Mouse (Mus musculus): ENCODE data around the gene Ghrhr. TPM values are rescaled to one million over a fixed set of nuclear protein-coding genes. Genes with fewer than 3 reads are reported as not detected.

Gene Ghrhr
- total RNA-seq, 2 experiments from 2014 or later, result not detected

DNA sequence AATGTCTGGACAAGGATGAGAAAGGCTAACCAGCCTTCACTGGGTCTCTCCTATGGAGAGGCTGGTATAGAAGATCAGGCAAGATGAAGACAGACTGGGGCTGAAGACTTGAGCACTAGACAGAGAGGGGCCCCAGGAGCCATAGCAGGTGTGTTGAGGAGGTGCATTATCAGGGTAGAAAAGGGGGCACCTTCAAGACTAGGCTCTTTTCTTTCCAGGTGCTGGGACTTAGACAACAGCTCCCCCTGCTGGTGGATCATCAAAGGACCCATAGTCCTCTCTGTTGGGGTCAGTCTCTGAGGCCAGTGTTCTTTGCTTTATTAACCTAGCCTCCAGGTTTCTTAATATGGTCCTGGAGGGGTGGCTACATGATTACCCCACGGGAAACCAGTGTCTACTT is 7.8 kb downstream of the Ghrhr start:
- TF ChIP-seq CTCF (IDR thresholded peaks at IDR 0.05), result peak; percentile 92
- Histone ChIP-seq H3K4me3 (no peak overlapping the region), H3K27ac (no peak overlapping the region)
- intact Hi-C loops (cut with DNase I), result loop anchor here (1.0 kb wide), 1 partner anchor 151 kb away; no protein-coding TSS in a partner anchor
- DNase-seq (ENCODE audit: extremely low spot score in 1 of 2, low spot score in 2 of 2), result peak; percentile 55 to 59

DNA sequence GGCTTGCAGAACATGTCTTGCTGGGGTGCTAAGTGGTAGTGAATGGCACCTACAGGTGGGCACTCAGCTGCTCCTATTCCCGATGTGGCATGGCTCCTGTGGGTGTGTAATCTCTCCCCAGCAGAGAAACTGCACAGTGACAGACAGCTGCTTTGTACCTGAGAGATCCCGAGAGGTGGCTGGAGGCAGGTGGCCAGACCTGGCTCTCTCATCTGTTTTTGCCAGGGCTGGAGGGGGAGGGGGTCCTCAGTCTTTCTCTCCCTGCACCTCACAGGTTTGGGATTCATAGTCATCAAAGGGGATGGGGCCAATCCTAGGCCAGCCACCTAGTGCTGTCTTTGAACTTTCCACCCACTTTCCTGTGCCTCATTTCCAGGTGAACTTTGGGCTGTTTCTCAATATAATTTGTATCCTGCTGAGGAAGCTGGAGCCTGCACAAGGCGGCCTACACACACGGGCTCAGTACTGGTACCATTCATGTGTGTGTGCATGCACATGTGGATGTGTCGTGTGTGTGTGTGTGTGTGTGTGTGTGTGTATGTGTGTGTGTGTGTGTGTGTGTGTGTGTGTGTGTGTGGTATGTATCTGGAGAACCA is 8.4 kb downstream of the Ghrhr start:
- H3K4me3 ChIP-seq, result no peak overlapping the region
- no peak for TF ChIP-seq CTCF (IDR thresholded peaks at IDR 0.05)
- no peak for DNase-seq (ENCODE audit: extremely low spot score in 1 of 2, low spot score in 2 of 2)
- intact Hi-C loops (cut with DNase I), result loop anchor here (1.0 kb wide), 1 partner anchor 151 kb away; no protein-coding TSS in a partner anchor
- no peak overlapping the region for H3K27ac ChIP-seq

DNA sequence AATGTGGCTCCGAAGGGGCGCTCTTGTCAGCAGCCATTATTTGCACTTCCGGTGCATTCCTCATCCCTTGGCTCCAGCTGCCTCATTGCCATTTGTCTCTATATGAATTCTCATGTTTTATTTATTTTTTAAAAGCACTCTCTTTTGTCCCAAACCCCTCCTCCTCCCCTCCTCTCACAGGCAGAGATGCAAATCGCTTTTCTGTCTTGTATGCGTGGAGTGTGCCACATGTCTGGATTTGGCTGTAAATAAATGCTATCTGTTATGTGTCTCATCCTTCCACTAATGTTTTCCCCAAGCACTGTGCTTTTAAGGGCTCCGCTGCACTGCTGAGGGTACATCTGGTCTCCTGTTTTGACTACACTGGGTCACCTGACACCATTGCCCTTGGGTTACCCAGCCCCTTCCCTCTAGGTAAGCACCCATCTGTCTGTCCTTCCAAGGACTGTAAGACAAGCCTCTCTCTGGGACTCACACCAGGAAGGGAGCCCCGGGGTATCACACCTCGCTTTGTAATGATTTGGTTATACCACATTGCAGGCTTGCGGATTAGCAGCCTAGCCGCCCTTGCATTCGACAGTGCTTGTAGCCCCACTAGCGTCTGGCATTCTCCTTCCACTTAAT is 12.6 kb downstream of the Ghrhr start:
- intact Hi-C loops (cut with DNase I), result no loop called here
- H3K27ac ChIP-seq, result no peak overlapping the region
- no peak overlapping the region for H3K4me3 ChIP-seq
- no peak for TF ChIP-seq CTCF (IDR thresholded peaks at IDR 0.05)
- DNase-seq (ENCODE audit: extremely low spot score in 1 of 2, low spot score in 2 of 2), result peak in 1 of 2 experiments; percentile 14

DNA sequence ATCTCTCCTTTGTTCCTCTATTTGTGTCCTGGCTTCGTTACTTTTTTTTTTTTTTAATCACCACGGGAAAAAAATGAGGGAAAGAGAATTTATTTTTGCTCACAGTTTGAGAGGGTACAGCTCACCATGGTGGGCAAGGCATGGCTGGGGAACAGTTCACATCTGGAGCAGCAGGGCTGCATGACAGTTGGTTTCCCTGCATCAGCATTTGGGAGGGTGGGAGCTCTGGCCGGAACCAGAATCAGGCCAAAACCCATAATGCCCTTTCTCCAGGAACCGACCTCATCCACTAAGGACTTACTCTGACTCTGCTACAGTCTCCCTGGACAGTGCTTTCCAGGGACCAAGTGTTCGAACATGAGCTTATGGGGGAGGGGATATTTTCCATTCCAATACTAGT is 13.2 kb downstream of the Ghrhr start:
- H3K27ac ChIP-seq, result no peak overlapping the region
- intact Hi-C loops (cut with DNase I), result no loop called here
- no peak for DNase-seq (ENCODE audit: extremely low spot score in 1 of 2, low spot score in 2 of 2)
- H3K4me3 ChIP-seq, result no peak overlapping the region
- no peak for TF ChIP-seq CTCF (IDR thresholded peaks at IDR 0.05)

DNA sequence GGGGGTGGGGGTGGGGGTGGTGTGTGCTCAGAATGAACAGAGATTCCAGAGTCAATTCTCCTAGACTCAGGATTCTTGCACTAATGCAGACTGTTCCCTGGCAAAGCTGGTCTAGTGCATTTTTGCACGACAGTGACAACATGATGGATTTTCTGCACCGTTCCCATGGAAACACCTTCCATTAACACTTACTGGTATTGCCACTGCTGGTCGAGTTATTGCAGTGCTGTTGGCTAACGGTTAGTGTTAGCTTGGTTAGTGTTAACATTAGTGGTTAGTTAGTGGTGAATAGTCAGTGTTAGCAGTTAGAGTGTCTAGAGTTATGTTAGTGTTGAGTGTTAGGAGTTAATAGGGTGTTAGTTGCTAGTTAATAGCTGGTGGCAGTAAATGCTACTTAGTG is 15.7 kb downstream of the Ghrhr start:
- H3K4me3 ChIP-seq, result no peak overlapping the region
- TF ChIP-seq CTCF (IDR thresholded peaks at IDR 0.05), result no peak
- no peak overlapping the region for H3K27ac ChIP-seq
- intact Hi-C loops (cut with DNase I), result loop anchor here (1.0 to 10.0 kb wide), 4 partner anchors 113 to 653 kb away; no protein-coding TSS in a partner anchor
- DNase-seq (ENCODE audit: extremely low spot score in 1 of 2, low spot score in 2 of 2), result no peak

DNA sequence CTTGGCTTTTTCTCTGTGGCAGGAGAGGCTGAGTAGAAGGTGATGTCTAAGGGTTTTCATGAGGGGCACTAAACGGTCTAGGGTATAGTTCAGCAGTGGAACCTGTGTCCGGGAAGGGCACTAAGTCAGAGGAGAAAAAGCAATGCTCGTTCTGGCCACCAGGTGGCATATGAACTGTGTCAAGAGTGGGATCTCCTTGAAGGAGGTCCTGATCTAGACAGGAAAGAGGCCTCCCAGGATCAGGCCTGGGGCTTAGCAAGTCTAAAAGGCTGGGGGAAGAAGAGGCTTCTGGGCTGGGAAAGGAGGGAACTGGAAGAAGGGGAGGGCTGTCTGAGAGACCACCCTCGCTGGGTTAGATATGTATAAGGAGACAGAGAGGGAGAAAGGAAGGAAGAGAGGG is 16.4 kb downstream of the Ghrhr start:
- intact Hi-C loops (cut with DNase I), result loop anchor here (1.0 to 10.0 kb wide), 4 partner anchors 113 to 652 kb away; no protein-coding TSS in a partner anchor
- no peak overlapping the region for H3K4me3 ChIP-seq
- no peak overlapping the region for H3K27ac ChIP-seq
- DNase-seq (ENCODE audit: extremely low spot score in 1 of 2, low spot score in 2 of 2), result peak; percentile 74 to 80
- TF ChIP-seq CTCF (IDR thresholded peaks at IDR 0.05), result peak; percentile 79

DNA sequence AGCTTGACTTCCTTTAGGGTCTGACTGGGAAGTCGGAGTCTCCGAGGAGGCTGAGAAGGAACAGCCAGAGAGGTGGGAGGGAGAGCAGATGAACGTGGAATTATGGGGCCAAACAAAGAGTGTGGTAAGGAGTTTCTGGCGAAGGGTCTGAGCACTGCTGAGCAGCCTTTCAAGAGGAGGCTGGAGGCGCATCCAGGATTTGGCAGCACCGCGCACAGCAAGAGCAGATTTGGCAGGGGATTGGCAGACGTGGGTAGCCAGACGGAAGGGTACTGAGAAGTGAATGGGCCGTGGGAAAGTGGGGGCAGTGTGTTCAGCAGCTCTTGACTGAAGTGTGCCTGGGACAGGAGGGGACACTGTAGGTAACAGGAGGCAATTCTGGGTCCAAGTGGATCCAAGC is 18.8 kb downstream of the Ghrhr start:
- no peak overlapping the region for H3K4me3 ChIP-seq
- intact Hi-C loops (cut with DNase I), result loop anchor here (2.0 to 10.0 kb wide), 3 partner anchors 58 to 650 kb away; no protein-coding TSS in a partner anchor
- peak; percentile 65 to 68 for DNase-seq (ENCODE audit: extremely low spot score in 1 of 2, low spot score in 2 of 2)
- H3K27ac ChIP-seq, result peak overlapping the region; percentile 53; the same call in 1 of the 2 replicates
- TF ChIP-seq CTCF (IDR thresholded peaks at IDR 0.05), result no peak

DNA sequence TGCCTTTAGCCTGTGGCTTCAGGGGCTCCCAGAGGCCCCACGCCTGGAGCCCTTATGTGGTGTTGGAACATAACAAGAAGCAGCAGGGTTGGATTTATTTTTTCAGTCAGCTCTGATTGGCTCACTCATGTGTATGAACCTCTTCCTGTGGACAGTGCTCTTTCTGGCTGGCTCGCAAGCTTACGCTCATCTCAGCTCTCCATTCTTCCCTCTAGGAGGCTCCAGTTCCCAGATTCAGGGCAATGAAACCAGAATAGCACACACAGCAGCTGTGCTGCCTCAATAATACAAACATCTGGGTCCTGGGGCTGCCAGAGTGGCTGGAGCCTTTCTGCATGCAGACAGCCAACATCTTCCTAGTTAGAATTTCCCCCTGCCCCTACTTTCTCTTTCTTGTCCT is 20.1 kb downstream of the Ghrhr start:
- H3K4me3 ChIP-seq, result peak overlapping the region; percentile 32
- DNase-seq (ENCODE audit: extremely low spot score in 1 of 2, low spot score in 2 of 2), result peak; percentile 50 to 58
- intact Hi-C loops (cut with DNase I), result loop anchor here (1.0 to 10.0 kb wide), 3 partner anchors 62 to 649 kb away; no protein-coding TSS in a partner anchor
- H3K27ac ChIP-seq, result peak overlapping the region; percentile 90
- TF ChIP-seq CTCF (IDR thresholded peaks at IDR 0.05), result peak; percentile 44

DNA sequence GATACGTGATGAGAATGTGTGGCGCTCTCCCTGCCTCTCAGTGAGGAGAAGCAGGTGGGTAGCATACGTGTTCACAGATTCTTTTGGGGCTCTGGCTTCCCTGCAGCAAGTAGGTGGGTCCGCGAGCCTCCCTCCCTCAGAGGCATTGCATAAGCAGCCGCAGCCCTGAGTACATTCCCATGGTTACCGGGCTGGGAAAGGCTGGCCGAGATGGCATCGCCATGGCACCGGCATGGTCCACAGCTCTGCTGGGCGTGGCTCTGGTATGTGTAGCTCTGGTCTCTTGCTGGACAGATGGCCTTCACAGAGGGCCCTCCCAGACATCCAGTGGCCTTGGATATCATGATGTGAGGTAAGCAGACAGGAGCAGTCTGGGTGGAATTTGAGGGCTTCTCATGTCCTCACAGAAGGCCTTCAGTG is 20.5 kb downstream of the Ghrhr start:
- Histone ChIP-seq H3K27ac (peak overlapping the region; percentile 90), H3K4me3 (peak overlapping the region; percentile 32)
- no peak for TF ChIP-seq CTCF (IDR thresholded peaks at IDR 0.05)
- intact Hi-C loops (cut with DNase I), result loop anchor here (1.0 to 10.0 kb wide), 3 partner anchors 62 to 648 kb away; no protein-coding TSS in a partner anchor
- peak; percentile 76 to 81 for DNase-seq (ENCODE audit: extremely low spot score in 1 of 2, low spot score in 2 of 2)

DNA sequence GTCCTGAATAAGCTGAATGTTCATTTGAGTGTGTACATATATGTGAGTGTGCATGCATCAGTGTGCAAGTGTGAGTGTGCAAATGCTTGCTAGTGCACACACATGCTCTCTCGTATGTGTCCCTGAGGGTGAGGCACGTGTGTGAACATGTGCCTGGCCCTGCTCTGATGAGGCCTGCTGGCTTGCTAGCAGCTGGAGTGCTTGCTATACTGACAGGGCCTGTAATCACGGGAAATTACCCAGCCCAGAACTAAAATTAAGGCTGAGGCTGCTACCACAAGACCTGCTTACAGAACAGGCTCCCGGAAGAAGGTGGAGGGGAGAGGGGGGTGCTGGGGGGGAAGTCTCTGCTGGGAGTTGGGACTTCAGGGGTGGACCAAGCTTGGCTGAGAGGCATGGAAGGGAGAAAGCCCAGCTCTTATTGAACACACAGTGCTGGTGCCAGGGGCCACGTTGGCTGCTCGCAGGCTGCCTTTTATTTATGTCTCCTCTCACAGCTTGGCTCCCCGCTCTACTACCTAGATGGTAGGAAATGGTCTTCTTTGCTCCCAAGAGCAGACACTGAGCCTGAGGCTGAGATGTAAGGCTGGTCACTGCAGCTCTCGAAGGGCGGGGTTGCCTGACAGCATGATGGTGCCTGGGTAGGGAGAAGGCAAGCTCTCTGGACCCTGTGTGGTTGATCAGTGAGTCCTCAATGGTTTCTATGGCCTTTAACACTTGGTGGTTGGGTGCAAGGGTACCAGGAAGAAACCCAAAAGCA is 23.0 kb downstream of the Ghrhr start:
- no peak for TF ChIP-seq CTCF (IDR thresholded peaks at IDR 0.05)
- Histone ChIP-seq H3K27ac (peak overlapping the region; percentile 74), H3K4me3 (no peak overlapping the region)
- intact Hi-C loops (cut with DNase I), result loop anchor here (10.0 kb wide), 2 partner anchors 406 to 646 kb away; no protein-coding TSS in a partner anchor
- DNase-seq (ENCODE audit: extremely low spot score in 1 of 2, low spot score in 2 of 2), result no peak

DNA sequence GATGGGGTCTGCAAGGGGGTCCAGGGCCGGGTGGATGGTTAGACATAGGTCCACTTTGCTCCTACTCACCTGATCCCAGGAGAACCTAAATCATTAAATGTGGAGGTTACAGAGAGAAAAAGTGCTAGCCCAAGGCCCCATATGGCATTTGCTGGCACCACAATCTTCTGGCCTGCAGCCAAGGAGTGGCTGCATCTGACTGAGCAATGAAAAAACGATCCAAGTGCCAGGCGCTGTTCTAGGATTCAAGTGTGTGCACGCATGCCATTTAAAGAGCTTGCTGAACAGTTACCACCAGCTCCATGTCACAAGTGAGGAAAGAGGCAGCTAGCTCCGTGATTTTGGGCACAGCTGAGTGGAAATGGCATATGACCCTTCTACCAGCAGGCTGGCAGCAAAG is 23.8 kb downstream of the Ghrhr start:
- intact Hi-C loops (cut with DNase I), result loop anchor here (10.0 kb wide), 2 partner anchors 405 to 645 kb away; no protein-coding TSS in a partner anchor
- no peak for TF ChIP-seq CTCF (IDR thresholded peaks at IDR 0.05)

More for the DNA sequence above, 23.8 kb downstream of the Ghrhr start:
- Histone ChIP-seq H3K4me3 (no peak overlapping the region), H3K27ac (peak overlapping the region; percentile 74)
- peak; percentile 68 to 81 for DNase-seq (ENCODE audit: extremely low spot score in 1 of 2, low spot score in 2 of 2)

All from left cerebral cortex, adult 2 months (tissue).